Mouse (Mus musculus): ENCODE measurements at regions not wholly inside any gene's neighbourhood (a gene's known extent, or its start where the extent isn't known, plus 50 kb on each side); places are given as distances from the start of the nearest gene placed in this dataset.

- Histone ChIP-seq H3K27me3 (ENCODE audit: control insufficient read depth, insufficient read depth, low read length) (no peaks in the 10 kb centered on the region), H3K4me3 (ENCODE audit: low read depth, low read length) (no peak overlapping the region), H3K9ac (ENCODE audit: low read length) (no peak overlapping the region), H3K4me1 (ENCODE audit: control insufficient read depth, insufficient read depth, low read length) (no peaks in the 10 kb centered on the region), H3K9me3 (ENCODE audit: control insufficient read depth, low read length) (no peaks in the 10 kb centered on the region), H3K36me3 (ENCODE audit: control insufficient read depth, insufficient read depth, low read length) (no peaks in the 10 kb centered on the region), H3K4me2 (ENCODE audit: low read depth) (no peak overlapping the region), H3K27ac (ENCODE audit: low read depth, low read length) (no peak overlapping the region)
- 90% methylated on average over 2 of the region's 2 CpGs for WGBS
- DNase-seq (ENCODE audit: low spot score) (no peak), ATAC-seq (ENCODE audit: insufficient read depth, low FRiP score, low TSS enrichment) (no peak)
These were observed 92.9 kb upstream of the Paqr3 start for GRCm38 (mm10) chr5:97204337-97204736.

- DNase-seq (ENCODE audit: low spot score) (no peak), ATAC-seq (ENCODE audit: insufficient read depth, low FRiP score, low TSS enrichment) (no peak)
- H3K4me2 ChIP-seq (ENCODE audit: low read depth), result no peak overlapping the region
- no peaks in the 10 kb centered on the region for H3K27me3 ChIP-seq (ENCODE audit: control insufficient read depth, insufficient read depth, low read length)
- no peak overlapping the region for H3K4me3 ChIP-seq (ENCODE audit: low read depth, low read length)
- no peak overlapping the region for H3K27ac ChIP-seq (ENCODE audit: low read depth, low read length)
- no peaks in the 10 kb centered on the region for H3K4me1 ChIP-seq (ENCODE audit: control insufficient read depth, insufficient read depth, low read length)
- H3K9ac ChIP-seq (ENCODE audit: low read length), result no peak overlapping the region
- no peaks in the 10 kb centered on the region for H3K9me3 ChIP-seq (ENCODE audit: control insufficient read depth, low read length)
- no peaks in the 10 kb centered on the region for H3K36me3 ChIP-seq (ENCODE audit: control insufficient read depth, insufficient read depth, low read length)
- 85% methylated on average over 1 of the region's 1 CpGs for WGBS
These were observed 92.2 kb upstream of the Paqr3 start for GRCm38 (mm10) chr5:97203646-97204045.

GRCm38 (mm10) chr5:97202557-97202956, 91.2 kb upstream of the Paqr3 start:
- no peak overlapping the region for H3K27ac ChIP-seq (ENCODE audit: low read depth, low read length)

GRCm38 (mm10) chr5:97200655-97201054, 89.3 kb upstream of the Paqr3 start:
- no peaks in the 10 kb centered on the region for H3K9me3 ChIP-seq (ENCODE audit: control insufficient read depth, low read length)
- H3K4me3 ChIP-seq (ENCODE audit: low read depth, low read length), result no peak overlapping the region
- no peak overlapping the region for H3K9ac ChIP-seq (ENCODE audit: low read length)
- ATAC-seq (ENCODE audit: insufficient read depth, low FRiP score, low TSS enrichment) (peak; percentile 85), DNase-seq (ENCODE audit: low spot score) (peak; percentile 21)
- H3K36me3 ChIP-seq (ENCODE audit: control insufficient read depth, insufficient read depth, low read length), result no peaks in the 10 kb centered on the region
- 34% methylated on average over 4 of the region's 4 CpGs for WGBS
- no peak overlapping the region for H3K27ac ChIP-seq (ENCODE audit: low read depth, low read length)
- no peaks in the 10 kb centered on the region for H3K27me3 ChIP-seq (ENCODE audit: control insufficient read depth, insufficient read depth, low read length)
- no peaks in the 10 kb centered on the region for H3K4me1 ChIP-seq (ENCODE audit: control insufficient read depth, insufficient read depth, low read length)
- no peak overlapping the region for H3K4me2 ChIP-seq (ENCODE audit: low read depth)

More at GRCm38 (mm10) chr5:97202557-97202956, 91.2 kb upstream of the Paqr3 start:
- 37% methylated on average over 3 of the region's 3 CpGs for WGBS
- ATAC-seq (ENCODE audit: insufficient read depth, low FRiP score, low TSS enrichment) (no peak), DNase-seq (ENCODE audit: low spot score) (no peak)
- Histone ChIP-seq H3K36me3 (ENCODE audit: control insufficient read depth, insufficient read depth, low read length) (no peaks in the 10 kb centered on the region), H3K9me3 (ENCODE audit: control insufficient read depth, low read length) (no peaks in the 10 kb centered on the region), H3K9ac (ENCODE audit: low read length) (no peak overlapping the region), H3K27me3 (ENCODE audit: control insufficient read depth, insufficient read depth, low read length) (no peaks in the 10 kb centered on the region), H3K4me1 (ENCODE audit: control insufficient read depth, insufficient read depth, low read length) (no peaks in the 10 kb centered on the region), H3K4me2 (ENCODE audit: low read depth) (no peak overlapping the region), H3K4me3 (ENCODE audit: low read depth, low read length) (no peak overlapping the region)

- Histone ChIP-seq H3K27ac (ENCODE audit: low read depth, low read length) (peak overlapping the region; percentile 74), H3K36me3 (ENCODE audit: control insufficient read depth, insufficient read depth, low read length) (no peaks in the 10 kb centered on the region), H3K4me3 (ENCODE audit: low read depth, low read length) (no peak overlapping the region), H3K4me1 (ENCODE audit: control insufficient read depth, insufficient read depth, low read length) (peaks cover 10% of the 10 kb centered on the region), H3K9ac (ENCODE audit: low read length) (no peak overlapping the region), H3K4me2 (ENCODE audit: low read depth) (peak overlapping the region; percentile 8; the same call in 1 of the 2 replicates), H3K9me3 (ENCODE audit: control insufficient read depth, low read length) (no peaks in the 10 kb centered on the region), H3K27me3 (ENCODE audit: control insufficient read depth, insufficient read depth, low read length) (no peaks in the 10 kb centered on the region)
- ATAC-seq (ENCODE audit: insufficient read depth, low FRiP score, low TSS enrichment), result peak; percentile 75
- 18% methylated on average over 10 of the region's 10 CpGs for WGBS
- peak; percentile 60 for DNase-seq (ENCODE audit: low spot score)
These were observed 83.9 kb upstream of the Paqr3 start for GRCm38 (mm10) chr5:97195281-97195660.

- Histone ChIP-seq H3K27me3 (ENCODE audit: control insufficient read depth, insufficient read depth, low read length) (no peaks in the 10 kb centered on the region), H3K4me1 (ENCODE audit: control insufficient read depth, insufficient read depth, low read length) (peaks cover 10% of the 10 kb centered on the region), H3K27ac (ENCODE audit: low read depth, low read length) (peak overlapping the region; percentile 74), H3K4me2 (ENCODE audit: low read depth) (peak overlapping the region; percentile 8; the same call in 1 of the 2 replicates), H3K36me3 (ENCODE audit: control insufficient read depth, insufficient read depth, low read length) (no peaks in the 10 kb centered on the region), H3K9ac (ENCODE audit: low read length) (no peak overlapping the region), H3K4me3 (ENCODE audit: low read depth, low read length) (no peak overlapping the region), H3K9me3 (ENCODE audit: control insufficient read depth, low read length) (no peaks in the 10 kb centered on the region)
- peak; percentile 38 for ATAC-seq (ENCODE audit: insufficient read depth, low FRiP score, low TSS enrichment)
- WGBS, result 51% methylated on average over 11 of the region's 11 CpGs
- DNase-seq (ENCODE audit: low spot score), result peak; percentile 37
These were observed 83.4 kb upstream of the Paqr3 start for GRCm38 (mm10) chr5:97194656-97195280.

GRCm38 (mm10) chr5:97192656-97193055, 81.3 kb upstream of the Paqr3 start:
- Histone ChIP-seq H3K4me2 (ENCODE audit: low read depth) (no peak overlapping the region), H3K9me3 (ENCODE audit: control insufficient read depth, low read length) (no peaks in the 10 kb centered on the region), H3K4me1 (ENCODE audit: control insufficient read depth, insufficient read depth, low read length) (peaks cover 10% of the 10 kb centered on the region), H3K27me3 (ENCODE audit: control insufficient read depth, insufficient read depth, low read length) (no peaks in the 10 kb centered on the region), H3K27ac (ENCODE audit: low read depth, low read length) (no peak overlapping the region), H3K9ac (ENCODE audit: low read length) (no peak overlapping the region), H3K4me3 (ENCODE audit: low read depth, low read length) (no peak overlapping the region), H3K36me3 (ENCODE audit: control insufficient read depth, insufficient read depth, low read length) (no peaks in the 10 kb centered on the region)
- ATAC-seq (ENCODE audit: insufficient read depth, low FRiP score, low TSS enrichment), result no peak
- 82% methylated on average over 13 of the region's 13 CpGs for WGBS
- DNase-seq (ENCODE audit: low spot score), result no peak

GRCm38 (mm10) chr5:97190695-97191094, 79.3 kb upstream of the Paqr3 start:
- WGBS, result 39% methylated on average over 3 of the region's 3 CpGs
- Histone ChIP-seq H3K4me2 (ENCODE audit: low read depth) (no peak overlapping the region), H3K4me1 (ENCODE audit: control insufficient read depth, insufficient read depth, low read length) (peaks cover 10% of the 10 kb centered on the region), H3K9ac (ENCODE audit: low read length) (no peak overlapping the region), H3K9me3 (ENCODE audit: control insufficient read depth, low read length) (no peaks in the 10 kb centered on the region), H3K27me3 (ENCODE audit: control insufficient read depth, insufficient read depth, low read length) (no peaks in the 10 kb centered on the region), H3K36me3 (ENCODE audit: control insufficient read depth, insufficient read depth, low read length) (no peaks in the 10 kb centered on the region), H3K4me3 (ENCODE audit: low read depth, low read length) (no peak overlapping the region), H3K27ac (ENCODE audit: low read depth, low read length) (no peak overlapping the region)
- ATAC-seq (ENCODE audit: insufficient read depth, low FRiP score, low TSS enrichment) (no peak), DNase-seq (ENCODE audit: low spot score) (peak; percentile 29)

- H3K9ac ChIP-seq (ENCODE audit: low read length), result no peak overlapping the region
- no peak overlapping the region for H3K4me3 ChIP-seq (ENCODE audit: low read depth, low read length)
- H3K27ac ChIP-seq (ENCODE audit: low read depth, low read length), result no peak overlapping the region
- H3K4me1 ChIP-seq (ENCODE audit: control insufficient read depth, insufficient read depth, low read length), result no peaks in the 10 kb centered on the region
- ATAC-seq (ENCODE audit: insufficient read depth, low FRiP score, low TSS enrichment), result no peak
- no peak for DNase-seq (ENCODE audit: low spot score)
- H3K27me3 ChIP-seq (ENCODE audit: control insufficient read depth, insufficient read depth, low read length), result no peaks in the 10 kb centered on the region
- no peak overlapping the region for H3K4me2 ChIP-seq (ENCODE audit: low read depth)
- H3K36me3 ChIP-seq (ENCODE audit: control insufficient read depth, insufficient read depth, low read length), result no peaks in the 10 kb centered on the region
- H3K9me3 ChIP-seq (ENCODE audit: control insufficient read depth, low read length), result no peaks in the 10 kb centered on the region
- 85% methylated on average over 9 of the region's 9 CpGs for WGBS
These were observed 73.1 kb upstream of the Paqr3 start for GRCm38 (mm10) chr5:97184512-97184911.
